Mouse (Mus musculus) activated CD4-positive, CD25-positive, alpha-beta regulatory T cell, adult 4 months (primary cell): ENCODE measurements around the gene Haus3. TPM values are rescaled to one million over a fixed set of nuclear protein-coding genes. Genes with fewer than 3 reads are reported as not detected.

Experiments
- ATAC-seq: one replicate; pipeline ENCODE4 v1.8.0; 2017
- polyA plus RNA-seq, 2 experiments: library from polyadenylated mRNA; unstranded; fragments of 100-300 nt; shearing (Covaris generic); gene quantifications; one replicate each; pipeline ENCODE4 v1.2.1; 2017

Haus3 gene
- polyA plus RNA-seq = 10 to 100 TPM; 76.9 to 90.0 TPM

DNA sequence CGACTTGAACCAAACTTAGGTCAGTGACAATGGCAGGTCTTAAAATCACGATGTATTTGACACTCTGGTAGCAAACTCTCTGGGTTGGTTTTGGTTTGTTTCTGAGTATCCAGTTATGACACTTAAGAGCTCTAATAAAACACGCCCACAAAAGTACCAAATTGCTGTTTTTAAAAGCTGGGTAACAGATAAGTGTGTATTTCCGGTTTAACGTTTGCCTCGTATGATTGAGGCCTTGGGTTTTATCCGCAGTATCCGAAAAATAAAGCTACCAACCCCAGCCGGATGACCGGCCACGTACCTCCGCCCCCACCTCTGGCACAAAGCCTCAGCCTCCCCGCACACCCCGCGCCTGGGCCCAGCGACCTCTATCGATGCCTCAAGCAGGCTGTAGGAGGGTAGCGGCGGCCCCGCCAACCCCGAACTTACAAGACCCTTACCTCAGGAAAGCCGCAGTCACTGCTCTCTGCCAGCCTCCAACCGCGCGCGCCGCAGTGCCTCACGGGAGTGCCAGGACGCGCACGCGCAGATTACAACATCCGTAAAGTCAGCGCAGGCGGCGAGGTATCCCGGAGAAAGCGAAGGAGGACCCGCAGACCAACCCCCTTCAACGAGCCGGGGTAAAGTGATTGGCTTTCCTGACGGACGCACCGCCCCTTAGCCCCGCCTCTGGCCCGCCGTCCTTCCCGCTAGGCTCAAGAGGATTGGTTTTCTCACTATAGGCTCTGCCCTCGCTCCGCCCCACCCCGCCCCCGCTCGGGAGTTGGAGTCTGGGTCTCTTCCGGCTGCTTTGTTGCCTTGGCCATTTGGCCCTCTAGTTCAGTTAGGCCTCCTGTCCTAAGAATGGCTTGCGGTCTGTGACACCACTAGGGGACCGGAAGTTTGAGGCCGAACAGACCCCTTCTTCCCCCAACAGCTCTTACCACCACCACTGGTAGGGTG is at the start of gene Haus3, which contains the start of gene Poln:
Gene Haus3 (minus strand): TSS at position 578 of the 942 bp plus-strand sequence.
Gene Poln (minus strand): TSS at position 499 of the 942 bp plus-strand sequence.
- ATAC-seq = peak; percentile 90

DNA sequence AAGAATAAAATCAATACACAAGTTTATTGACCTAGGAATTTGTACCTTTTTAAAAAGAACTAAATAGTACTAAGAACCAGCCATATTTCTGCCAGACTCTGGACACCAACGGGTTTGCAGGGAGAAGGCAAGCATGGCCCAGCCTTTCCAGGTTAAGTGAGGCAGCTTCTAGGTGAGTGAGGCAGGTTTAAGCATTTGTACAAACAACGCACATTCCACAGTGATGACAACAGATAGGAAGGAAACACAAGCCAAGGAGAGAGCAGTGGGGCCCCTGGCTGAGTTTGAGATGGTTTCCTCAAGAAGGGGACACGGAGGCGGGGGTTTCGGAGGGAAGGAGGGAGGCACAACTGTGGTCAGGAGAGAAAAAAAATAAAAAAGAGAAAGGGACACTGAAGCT is 49.3 kb upstream of the Haus3 start:
- no peak for ATAC-seq

DNA sequence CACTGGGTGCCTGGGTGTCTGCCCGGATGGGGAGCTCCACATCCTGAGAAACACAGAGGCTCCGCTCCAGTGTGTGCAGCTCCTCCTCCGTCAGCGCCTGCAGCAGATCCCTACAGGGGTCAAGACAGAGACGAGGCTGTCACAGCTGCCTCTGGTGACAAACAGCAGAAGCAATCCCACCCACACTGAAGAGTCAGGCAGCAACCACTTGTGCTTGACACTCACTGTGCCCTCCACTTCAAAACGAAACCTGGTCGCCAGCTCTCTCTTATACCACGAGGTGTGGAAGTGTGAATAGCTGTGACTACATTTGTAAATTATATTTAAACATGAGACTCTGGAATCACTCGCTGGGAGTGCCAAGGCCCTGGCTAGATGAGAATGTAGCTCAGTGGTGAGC is 48.4 kb upstream of the Haus3 start:
- no peak for ATAC-seq

DNA sequence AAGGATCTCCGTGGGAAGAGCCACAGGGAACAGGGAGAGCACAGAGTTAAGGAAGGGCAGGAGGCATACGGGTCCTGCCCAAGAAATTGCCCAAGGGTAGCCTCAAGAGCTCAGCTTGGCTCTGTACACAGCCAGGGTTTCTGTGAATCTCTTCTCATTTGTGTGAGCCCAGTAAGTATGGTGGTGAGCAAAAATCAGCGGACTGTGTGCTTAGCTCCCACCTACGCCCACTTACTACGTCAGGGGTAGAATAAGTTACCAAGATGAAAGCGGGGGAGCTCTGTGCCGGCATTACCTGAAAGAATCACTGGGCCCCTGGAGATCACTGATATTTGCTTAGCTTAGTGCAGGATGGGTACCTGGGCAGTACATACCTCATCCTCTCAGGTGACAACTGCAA is 46.7 kb upstream of the Haus3 start:
- no peak for ATAC-seq

DNA sequence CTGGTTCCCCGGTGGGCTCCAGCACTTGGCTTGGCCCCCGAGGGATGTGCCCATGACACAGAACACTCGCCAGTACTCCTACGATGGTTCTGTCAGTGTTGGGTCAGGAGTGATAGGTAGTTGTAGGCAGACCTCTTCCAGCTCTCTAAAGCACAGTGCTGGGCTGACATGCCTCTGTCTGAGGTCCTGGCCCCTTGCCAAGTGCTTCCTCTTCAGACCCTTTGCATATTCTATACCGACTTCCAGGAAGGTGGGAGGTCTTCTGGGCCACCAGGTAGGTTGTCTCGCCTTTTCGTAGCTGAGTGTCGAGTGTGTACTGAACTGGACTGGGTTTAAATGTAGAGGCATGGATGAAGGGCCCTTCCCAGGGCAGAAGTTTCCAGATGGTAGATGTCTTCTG is 44.3 kb upstream of the Haus3 start:
- ATAC-seq = no peak

DNA sequence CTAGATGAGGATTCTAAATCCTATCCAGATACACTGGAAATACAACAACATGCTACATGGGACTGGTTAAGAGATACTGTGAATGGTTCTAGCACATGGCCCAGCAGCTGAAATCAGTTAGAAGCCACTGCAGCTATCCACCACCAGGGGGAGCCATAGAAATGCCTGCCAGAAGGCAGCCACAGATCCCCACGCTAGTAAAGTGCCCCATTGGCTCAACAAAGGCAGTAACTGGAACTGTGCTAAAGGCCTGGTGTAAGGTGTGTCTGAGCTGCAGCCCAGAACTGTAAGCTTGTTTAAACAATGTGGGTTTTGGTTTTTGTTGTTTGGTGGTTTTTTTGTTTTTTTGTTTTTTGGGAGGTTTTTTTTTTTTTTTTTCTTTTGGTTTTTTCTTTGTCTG is 41.0 kb upstream of the Haus3 start:
- peak; percentile 82 for ATAC-seq

DNA sequence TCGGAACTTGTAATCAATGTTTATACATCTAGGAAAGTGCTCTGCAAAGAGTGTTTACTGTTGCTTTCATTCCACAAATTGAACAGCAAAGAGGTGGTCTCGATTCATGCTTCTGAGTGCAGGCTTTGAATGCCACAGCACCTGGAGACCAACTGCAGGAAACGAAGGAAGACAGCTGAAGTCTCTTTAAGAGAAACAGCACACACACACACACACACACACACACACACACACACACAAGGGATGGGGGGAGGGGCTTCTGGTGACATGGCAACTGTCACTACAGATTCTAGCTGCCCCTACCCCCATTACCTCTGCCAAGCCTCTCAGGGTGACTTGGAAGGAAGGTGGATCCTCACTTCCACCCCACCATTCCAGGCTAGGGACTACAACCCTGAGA is 38.2 kb upstream of the Haus3 start:
- peak; percentile 15 for ATAC-seq

DNA sequence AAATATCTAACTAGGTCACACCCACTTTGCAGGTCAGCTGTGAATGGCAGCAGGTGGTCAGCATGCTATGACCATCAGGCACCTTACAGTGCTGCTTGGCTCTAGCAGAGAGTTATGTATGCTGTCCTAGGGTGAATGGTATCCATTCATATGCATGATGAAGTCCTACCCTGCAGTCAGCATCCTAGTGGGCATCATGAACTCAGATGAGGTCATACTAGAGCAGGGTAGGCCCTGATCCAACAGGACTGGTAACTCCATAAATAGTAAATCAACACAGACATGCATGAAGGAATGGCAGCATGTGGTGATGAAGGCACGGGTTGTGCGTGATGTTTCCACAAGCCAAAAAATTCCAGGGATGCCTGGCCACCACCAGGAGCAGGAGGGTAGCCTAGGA is 36.5 kb upstream of the Haus3 start:
- no peak for ATAC-seq

DNA sequence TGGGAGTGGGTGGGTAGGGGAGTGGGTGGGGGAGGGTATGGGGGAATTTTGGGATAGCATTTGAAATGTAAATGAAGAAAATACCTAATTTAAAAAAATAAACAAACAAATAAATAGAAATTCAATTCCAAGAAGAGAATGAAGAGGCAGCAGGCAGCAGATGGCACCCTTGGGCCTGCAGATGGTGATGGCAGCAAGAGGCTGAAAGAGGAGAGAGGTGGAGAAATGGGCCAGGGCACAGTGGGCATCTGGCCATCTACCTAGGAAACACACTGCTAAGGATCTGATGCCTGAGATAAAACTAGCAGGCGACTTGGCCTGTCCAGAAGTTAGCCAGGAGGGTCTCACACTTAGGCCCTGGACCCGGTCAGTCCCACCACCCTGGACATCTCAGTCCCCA is 35.6 kb upstream of the Haus3 start:
- ATAC-seq = no peak

DNA sequence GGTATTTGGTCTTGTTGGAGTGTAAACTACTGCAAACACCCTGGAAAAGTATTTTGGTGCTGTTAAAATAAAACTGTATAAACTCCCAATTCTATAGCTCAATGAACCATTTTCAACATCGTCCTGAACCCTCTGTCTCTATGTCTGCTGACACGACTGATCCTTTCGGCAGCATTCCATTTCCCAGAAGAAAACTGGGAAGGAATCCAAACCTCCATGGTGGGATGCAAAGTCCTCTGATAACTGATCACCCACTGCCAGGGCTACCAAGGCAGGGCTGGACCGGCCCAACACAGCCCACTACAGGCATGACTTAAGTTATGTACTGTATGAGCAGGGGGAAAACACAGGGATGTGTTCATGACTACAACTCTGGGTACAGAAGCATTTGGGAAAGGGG is 32.7 kb upstream of the Haus3 start:
- no peak for ATAC-seq

DNA sequence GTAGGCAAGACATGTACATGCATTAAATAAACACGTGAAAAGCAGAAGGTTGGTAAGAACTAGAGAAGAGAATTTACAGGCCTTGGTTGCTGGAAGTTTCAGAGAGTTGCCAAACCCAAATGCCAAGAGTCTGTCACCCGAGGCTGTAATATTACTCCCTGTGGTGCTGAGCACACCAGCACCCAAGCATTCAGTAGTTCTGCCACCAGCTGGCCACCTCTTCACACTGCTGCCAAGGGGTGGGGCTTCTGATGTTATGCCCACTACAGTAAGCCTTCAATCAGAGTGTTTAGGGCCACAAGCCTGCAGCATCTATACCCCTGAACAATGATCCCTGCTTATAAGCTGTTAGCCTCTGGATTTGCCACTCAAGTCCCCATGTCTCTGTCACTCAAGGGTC is 32.1 kb upstream of the Haus3 start:
- ATAC-seq = no peak

DNA sequence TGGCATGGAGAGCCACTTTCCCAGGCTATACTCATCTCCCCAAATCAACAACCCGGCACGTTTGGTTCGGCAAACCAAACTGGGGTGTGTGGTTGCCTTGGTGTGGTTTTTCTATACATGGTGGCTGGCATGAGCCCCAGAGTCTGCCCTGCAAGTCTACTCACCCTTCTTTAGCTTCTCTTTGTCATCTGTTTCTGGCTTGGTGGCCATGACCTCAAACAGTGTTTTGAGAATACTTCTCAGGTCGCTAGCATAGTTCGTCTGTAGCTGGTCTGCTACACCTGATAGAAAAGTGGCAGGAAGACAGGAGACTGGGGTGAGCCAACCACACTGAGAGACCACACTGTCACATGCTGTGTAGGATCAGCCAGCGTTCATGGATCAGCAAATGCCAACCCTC is 29.3 kb upstream of the Haus3 start:
- ATAC-seq = no peak

DNA sequence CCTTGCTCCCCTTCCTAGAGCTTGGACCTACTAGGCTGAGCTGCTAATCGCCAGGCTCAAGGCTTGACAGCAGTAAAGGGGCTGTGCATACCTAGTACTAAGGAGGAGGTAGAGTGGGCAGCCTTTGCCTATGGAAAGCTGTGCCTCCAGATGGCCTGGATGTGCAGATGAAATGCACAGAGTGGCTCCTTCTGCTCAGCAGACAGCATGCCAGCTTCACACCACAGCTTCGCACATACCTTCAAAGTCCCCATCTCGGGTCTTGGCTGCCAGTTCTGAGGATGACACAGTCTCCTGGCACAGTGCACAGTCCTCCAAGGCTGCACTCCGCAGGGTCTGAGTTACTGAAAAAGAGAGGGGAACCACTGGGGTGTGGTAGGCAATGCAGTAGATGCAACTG is 27.9 kb upstream of the Haus3 start:
- ATAC-seq = no peak

DNA sequence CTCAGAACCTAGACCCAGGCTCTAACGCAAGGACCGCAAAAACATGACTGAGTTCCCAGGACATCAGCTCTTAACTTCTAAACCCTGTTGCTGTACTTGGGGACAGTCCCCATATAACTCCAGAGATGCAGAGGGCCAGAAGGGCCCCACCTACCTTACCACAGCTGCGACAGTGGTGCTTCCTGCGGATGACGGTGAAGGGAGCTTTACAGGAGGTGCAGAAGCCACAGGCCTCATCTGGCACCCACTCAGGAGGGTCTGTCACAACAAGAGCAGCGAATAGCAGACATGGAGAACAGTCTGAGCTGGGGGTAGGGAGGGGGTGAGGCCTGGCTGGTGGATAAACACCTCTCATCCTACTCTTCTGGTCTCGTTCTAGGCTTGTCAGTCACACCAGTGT is 27.1 kb upstream of the Haus3 start:
- ATAC-seq = peak; percentile 95

DNA sequence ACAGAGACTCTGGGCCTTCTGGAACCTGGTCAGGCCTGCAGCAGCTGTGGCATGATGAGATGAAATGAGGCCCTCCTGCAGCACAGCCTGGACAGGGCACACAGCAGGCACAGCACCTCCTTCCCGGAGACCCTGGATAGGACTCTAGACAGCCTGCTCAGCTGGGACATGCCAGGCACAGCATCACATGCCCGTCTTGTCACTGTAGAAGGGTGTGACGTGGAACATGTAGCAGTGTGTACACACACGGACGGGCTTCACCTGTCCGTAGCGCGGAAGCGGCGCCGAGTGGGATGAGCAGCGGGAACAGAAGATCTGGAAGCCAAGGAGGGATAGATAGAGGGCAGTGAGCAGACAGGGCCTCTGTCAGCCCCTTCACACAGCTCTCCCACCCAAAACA is 26.5 kb upstream of the Haus3 start:
- ATAC-seq = no peak

DNA sequence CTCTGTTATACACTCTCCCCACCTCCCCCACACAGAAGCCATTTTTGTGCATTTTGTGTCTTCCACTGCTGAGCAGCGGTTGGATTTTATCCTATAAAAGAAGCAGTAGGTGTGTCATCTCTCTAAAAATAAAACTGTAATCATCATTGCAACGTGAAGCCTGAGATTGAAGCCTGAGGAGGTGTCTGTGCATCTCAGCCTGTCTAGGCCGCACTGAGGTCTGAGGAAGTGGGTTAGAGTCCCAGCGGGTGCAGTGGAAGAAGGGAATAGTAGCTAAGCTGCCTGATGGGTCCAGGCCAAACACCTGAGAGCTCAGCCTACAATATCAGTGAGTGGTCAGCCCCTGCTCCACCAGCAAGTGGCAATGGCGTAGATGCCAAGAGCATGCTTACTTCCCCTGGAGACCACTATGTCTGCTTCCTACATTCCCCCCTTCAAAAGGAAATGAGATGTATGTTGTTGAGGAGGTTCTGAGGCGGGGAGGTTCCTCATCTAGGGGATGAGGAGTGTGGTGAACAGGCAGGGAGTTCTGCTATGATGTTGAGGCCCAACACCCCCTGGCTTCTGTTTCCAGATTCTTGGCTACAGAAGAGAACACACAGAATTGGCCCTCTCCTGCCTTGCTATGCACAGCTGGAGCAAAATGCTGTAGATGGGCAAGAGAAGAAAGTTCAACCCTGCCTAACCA is 25.8 kb upstream of the Haus3 start:
- no peak for ATAC-seq

DNA sequence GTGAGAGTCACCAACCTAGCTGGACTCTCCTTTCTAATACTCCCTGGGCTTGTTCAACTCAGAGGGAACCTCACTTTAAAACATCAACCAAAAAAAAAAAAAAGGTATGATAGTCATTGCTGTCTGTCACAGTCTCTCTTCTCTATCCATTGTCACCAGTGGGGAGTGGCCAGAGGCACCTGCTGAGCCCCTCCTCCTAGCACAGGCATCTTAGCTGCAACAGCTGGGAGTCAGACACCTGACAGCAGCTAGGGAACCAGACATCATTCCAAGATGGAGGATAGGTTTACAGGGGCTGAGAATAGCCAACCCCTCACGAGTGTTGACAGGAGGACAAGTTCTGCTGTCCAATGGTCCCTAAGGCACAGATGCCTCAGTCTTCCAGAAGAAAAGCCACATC is 25.1 kb upstream of the Haus3 start:
- no peak for ATAC-seq

DNA sequence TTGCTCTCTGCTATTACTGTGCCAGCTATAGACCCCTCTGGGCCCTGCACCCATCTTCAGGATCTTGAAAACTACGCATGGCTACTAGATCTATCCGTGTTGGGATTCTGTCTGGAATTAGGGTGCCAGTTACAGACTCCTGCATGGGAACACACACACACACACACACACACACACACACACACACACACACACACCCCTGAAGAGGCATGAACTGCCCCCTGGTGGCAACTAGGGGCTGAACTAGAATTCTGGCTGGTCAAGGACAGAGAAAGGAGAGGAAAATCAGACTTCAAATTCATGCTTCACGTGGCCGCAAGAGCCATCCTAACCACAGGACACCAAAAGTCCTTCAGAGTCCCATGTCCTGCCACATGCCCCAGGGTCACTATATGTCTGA is 22.5 kb upstream of the Haus3 start:
- no peak for ATAC-seq

DNA sequence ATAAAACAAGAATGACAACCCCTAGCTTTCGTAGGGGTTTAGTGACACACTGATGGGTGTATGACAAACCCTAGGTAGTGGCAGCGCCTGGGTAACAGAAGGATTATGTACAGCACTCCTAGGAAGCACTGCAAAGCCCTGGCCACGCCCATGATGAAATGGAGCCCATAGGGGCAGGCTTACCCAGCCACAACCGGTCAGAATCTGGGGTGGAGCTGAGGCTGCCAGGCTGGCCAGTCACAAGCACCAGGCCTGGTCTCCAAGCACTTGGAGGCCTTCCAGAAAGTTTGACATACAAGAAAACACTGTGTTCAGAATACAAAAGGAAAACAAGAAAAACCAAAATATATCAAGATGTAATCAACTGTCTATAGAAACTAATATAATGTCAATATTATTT is 21.7 kb upstream of the Haus3 start:
- no peak for ATAC-seq

DNA sequence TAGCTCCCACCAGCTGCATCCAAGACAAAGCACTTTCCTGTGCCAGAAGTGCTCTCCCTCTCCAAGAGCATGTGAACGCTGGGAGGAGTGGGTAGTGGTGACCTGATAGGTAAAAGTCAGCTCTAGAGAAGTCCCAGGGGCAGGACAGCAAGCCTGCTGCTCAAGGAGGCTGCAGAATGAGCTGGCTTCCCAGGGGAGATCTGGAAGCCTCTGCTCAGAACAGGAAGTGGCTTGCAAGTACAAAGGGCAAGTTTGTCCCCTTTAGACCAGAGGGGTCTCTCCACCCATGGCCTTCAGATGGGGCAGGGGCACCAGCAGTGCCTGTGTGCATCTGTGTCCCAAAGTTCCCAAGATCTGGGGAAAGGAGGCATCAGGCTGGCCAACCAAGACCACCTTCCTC is 20.2 kb upstream of the Haus3 start:
- ATAC-seq = no peak

DNA sequence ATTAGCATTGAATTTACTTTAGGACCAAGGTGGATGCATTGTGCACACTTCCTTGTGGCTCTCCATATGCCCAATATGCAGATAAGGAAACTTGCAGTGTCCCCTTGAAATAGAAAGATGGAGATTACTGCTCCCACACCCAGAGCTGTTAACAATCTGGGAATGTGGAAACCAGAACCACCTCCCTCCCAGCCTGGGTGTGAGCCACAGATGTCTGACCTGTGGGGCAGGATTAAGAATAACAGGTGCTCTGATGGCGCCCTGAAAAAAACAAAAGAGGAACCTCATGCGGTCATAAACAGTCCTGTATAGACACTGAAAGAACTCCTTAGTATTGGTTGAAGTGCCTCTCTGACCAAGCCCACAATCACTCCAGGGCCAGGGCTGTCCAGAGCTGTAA is 19.5 kb upstream of the Haus3 start:
- ATAC-seq = no peak

DNA sequence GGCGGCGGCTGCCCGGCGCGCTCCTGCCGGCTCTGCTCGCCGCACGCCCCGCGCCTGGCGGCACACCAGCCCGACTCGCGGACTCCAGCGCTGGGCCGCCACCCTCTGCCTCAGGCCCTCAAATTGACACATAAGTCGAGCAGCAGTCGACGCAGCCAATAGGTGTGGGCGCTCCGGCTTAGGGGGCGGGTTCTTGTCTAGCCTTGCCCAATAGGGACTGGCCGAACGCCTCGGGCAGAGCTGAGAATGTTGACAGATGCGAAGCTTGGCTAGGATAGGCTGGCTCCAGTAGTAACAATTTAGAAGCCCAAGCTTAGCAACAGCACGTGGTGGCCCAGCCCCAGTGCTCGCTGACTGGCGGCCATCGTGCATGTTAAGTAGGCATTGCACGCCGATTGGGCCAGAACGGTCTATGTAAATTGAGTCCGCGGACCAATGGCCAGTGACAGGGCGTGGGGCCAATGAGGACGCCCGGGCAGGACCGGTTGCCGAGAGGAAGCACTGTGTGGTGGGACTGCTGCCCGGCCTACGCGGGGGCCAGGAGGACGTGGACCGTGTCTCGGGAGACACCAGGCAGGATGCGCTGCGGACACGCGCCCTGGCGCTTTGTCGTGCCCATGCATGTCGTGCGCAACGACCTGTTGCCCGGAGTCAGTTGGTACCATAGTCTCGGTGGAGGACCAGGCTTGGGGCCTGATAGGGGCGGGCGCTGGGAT is 18.4 kb upstream of the Haus3 start, which contains the start of gene Mxd4:
Gene Mxd4 (minus strand): TSS at position 120 of the 716 bp plus-strand sequence.
- peak; percentile 93 for ATAC-seq

DNA sequence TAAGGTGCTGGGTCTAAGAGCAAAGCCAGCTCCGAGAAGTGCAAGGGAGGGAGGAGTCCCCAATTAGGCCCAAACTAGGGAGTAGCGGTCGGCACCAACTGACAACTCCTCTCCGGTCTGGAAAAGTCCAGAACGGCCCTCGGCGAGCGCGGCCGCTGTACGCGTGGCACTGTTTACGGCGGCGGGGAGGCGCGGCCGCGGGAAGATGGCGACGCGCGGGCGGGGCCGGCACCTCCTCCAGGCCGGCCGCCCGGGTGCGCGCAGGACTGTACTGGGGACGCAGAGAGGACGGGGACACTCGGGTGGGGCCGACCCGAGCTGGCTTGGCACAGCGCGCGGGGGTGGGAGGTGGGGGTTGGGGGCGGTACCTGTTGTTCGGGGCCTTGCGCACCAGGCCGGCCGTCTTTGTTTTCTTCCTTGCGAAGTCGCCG is 17.6 kb upstream of the Haus3 start:
- ATAC-seq = no peak
